Mouse (Mus musculus): ENCODE results near the gene Adgre5. TPM values are rescaled to one million over a fixed set of nuclear protein-coding genes. Genes with fewer than 3 reads are reported as not detected.

The Adgre5 gene
- polyA plus RNA-seq (2015; fragmentation: Nextera tagmentation; extraction: Ambion mirVana), result 25.0 and 28.4 TPM in 2 replicates

DNA sequence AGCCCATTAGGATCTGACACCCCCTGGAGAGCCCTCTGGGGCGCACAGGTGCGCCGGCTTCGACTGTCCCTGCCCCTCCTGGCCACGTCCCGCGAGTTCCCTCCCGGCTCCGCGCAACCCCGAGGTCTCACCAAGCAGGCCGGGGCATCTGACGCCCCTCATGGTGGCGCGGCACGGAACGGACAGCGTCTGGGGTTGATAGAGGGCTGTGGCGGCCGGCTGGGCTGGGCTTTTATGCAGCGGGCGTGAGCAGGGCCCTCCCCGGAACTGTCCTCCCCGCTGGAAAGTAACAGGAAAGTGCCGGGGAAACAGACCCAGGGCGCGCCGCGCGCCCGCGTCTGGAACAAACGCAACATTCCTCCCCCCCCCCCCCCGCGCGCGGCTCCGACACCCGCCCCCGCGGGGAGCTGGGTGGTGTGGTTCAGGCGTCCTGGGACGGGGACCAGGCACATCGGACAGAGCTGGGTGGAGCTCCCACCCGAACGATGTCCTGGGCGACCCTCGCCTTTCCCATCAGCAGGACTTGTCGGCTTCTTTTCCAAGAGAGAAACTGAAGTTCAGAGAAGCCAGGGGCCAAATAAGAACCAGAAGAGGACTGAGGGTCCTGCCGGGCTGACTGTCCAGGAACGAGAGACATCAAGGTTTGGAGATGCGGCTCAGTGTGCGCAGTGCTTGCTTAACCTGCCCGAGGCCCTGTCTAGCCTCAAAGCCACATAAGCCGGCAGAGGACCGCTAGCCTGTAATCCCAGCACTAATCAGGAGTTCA lies at the start of gene Adgre5:
Gene Adgre5, minus strand, starts transcription at position 351 of the 766 bp plus-strand sequence.
- H3K4me3 ChIP-seq, result peak within 1 kb of the TSS; percentile 76
- peak within 1 kb of the TSS; percentile 95 for H3K4me2 ChIP-seq
- no peaks in the 10 kb centered on the region for H3K27me3 ChIP-seq (replicated peaks)
- H3K36me3 ChIP-seq, result peaks cover 3% of the 10 kb centered on the region; the same call in 1 of the 2 replicates
- H3K9me3 ChIP-seq, result no peaks in the 10 kb centered on the region
- peaks cover 42% of the 10 kb centered on the region for H3K4me1 ChIP-seq
- 1% methylated on average over 46 of the region's 56 CpGs for WGBS
- H3K9ac ChIP-seq, result peak within 1 kb of the TSS; percentile 91
- H3K27ac ChIP-seq (replicated peaks), result peak within 1 kb of the TSS; percentile 79
- peak; percentile 59; the same call in 1 of the 2 replicates for ATAC-seq (ENCODE audit: extremely low read depth, insufficient number of reproducible peaks, low FRiP score, low TSS enrichment)

DNA sequence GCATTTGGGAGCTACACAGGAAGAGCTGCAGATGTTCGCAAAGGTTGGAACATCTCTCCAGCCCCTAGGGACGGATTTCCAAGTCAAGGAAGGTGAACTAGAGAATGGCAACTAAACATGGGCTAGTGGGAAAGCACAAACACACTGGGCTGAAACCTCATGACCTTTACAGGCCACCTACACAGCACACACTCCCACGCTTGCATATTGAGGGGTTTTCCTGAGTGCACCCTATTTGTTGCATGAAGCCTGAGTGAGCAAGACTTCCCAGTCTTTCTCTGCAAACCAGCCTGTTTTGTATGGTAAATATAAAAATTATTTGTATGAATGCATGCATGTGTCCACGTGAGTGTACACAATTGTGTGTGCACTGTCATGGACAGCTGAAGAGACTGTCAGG lies 48.7 kb upstream of the Adgre5 start:
- ATAC-seq (ENCODE audit: extremely low read depth, insufficient number of reproducible peaks, low FRiP score, low TSS enrichment), result no peak
- Histone ChIP-seq H3K4me2 (no peak overlapping the region), H3K9ac (no peak overlapping the region), H3K4me1 (no peaks in the 10 kb centered on the region), H3K27me3 (replicated peaks) (peaks cover 9% of the 10 kb centered on the region; the same call in 1 of the 2 replicates), H3K36me3 (no peaks in the 10 kb centered on the region), H3K9me3 (no peaks in the 10 kb centered on the region), H3K27ac (replicated peaks) (no peak overlapping the region), H3K4me3 (no peak overlapping the region)
- 69% methylated on average over 4 of the region's 4 CpGs for WGBS

DNA sequence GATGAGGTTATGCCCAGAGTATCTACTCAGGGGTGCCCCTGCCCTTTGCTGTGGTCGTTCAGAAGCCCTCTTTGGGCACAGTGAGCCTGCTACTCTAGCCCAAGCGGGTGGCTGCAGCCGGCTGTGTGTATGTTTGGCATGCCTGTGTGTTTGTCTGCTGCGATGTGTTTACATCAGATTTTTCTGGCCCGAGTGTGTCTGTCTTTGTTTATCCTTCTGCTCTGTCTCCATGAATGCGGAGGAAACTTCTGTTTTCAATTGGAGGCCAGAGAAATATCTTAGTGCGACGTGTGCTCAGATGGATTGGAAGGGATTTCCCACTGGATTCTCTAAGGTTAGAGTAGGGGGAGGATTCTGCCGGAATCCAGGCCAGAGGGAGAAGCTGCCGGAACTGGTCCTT lies 43.9 kb upstream of the Adgre5 start:
- Histone ChIP-seq H3K9ac (no peak overlapping the region), H3K36me3 (no peaks in the 10 kb centered on the region), H3K4me3 (no peak overlapping the region), H3K27ac (replicated peaks) (no peak overlapping the region), H3K9me3 (no peaks in the 10 kb centered on the region), H3K4me2 (no peak overlapping the region), H3K4me1 (no peaks in the 10 kb centered on the region), H3K27me3 (replicated peaks) (peaks cover 17% of the 10 kb centered on the region; the same call in 1 of the 2 replicates)
- ATAC-seq (ENCODE audit: extremely low read depth, insufficient number of reproducible peaks, low FRiP score, low TSS enrichment), result no peak
- WGBS, result 61% methylated on average over 10 of the region's 10 CpGs

DNA sequence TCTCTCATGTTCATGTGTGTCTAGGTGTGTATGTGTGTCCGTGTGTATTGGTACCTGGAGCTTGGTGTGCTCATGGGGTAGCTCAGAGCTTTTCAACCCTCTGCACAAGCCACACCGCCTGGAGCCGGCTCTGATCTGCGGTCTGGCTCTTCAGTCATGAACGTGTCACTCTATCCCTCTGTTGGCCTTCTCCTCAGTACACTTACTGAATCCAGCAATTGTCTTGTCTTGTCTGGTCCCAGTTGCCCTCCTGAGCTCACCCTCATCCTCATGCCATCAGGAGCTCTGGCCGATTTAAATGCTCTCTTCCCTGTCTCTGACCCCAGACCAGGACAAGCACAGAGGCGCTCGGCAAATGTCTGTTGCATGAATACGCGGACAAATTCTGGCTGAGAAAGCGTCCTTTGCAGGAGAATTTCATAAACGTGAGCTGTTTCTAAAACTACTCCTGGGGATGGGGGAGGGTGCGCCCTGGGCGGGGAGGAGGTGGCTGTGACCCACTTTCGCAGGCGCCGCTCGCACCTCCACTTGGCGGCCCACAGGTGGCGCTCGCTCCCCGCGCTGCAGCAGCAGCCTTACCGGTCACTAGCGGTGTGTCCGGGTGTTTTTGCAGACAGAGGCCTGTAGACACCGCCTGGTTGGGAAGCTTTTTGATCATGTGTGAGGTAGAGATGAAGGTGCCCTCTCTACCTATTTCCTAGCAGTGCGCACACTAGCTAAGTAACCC lies 41.9 kb upstream of the Adgre5 start:
- no peaks in the 10 kb centered on the region for H3K36me3 ChIP-seq
- ATAC-seq (ENCODE audit: extremely low read depth, insufficient number of reproducible peaks, low FRiP score, low TSS enrichment), result no peak

DNA sequence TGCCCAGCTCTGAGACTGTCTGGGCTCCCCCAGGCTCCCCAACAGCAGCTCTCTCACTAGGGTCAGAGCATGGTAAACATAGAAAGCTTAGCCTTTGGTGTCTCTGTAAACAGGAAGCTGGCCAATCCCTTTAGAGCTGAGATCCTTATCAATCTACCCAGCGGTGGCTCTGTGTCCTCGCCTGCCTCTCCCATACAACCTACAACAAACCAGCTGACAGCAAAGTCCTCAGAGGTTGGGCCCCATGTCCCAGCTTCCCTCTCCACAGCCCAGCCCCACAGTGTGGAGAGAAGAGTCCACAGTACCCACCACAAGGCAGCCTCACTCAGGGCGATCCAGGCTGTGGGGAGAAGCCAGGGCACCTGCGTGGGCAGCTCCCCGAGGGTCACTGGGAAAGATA lies 38.5 kb upstream of the Adgre5 start:
- Histone ChIP-seq H3K4me2 (no peak overlapping the region), H3K4me1 (no peaks in the 10 kb centered on the region), H3K9me3 (no peaks in the 10 kb centered on the region), H3K4me3 (no peak overlapping the region), H3K36me3 (no peaks in the 10 kb centered on the region), H3K9ac (0 out of 2 replicates have a peak overlapping the region, but pooled peaks have one; percentile 3), H3K27ac (replicated peaks) (no peak overlapping the region), H3K27me3 (replicated peaks) (peaks cover 12% of the 10 kb centered on the region; the same call in 1 of the 2 replicates)
- 39% methylated on average over 5 of the region's 5 CpGs for WGBS
- no peak for ATAC-seq (ENCODE audit: extremely low read depth, insufficient number of reproducible peaks, low FRiP score, low TSS enrichment)

More for the DNA sequence above, 41.9 kb upstream of the Adgre5 start:
- Histone ChIP-seq H3K9ac (no peak overlapping the region), H3K4me3 (no peak overlapping the region), H3K9me3 (no peaks in the 10 kb centered on the region), H3K4me2 (peak overlapping the region; percentile 49), H3K27me3 (replicated peaks) (peaks cover 17% of the 10 kb centered on the region; the same call in 1 of the 2 replicates), H3K27ac (replicated peaks) (no peak overlapping the region), H3K4me1 (no peaks in the 10 kb centered on the region)
- WGBS, result 16% methylated on average over 28 of the region's 28 CpGs

DNA sequence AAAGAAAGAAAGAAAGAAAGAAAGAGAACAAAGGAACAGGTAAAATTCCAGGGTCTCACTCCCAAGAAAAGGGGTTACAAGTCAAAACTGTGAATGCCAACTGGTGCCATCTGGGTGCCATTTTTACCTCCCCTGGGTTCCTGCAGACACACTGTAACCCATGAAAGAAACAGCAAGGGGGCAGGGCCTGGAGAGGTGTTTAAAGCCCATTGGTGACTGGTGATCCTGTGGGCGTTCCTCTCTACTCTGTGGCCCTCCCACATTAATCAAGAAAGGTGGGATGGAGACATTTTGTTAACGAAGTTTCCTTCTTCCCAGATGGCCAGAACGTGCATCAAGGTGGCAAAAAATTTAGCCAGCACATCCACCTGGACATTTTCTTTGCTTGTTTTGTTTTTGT lies 36.9 kb upstream of the Adgre5 start:
- no peaks in the 10 kb centered on the region for H3K36me3 ChIP-seq
- no peak for ATAC-seq (ENCODE audit: extremely low read depth, insufficient number of reproducible peaks, low FRiP score, low TSS enrichment)

DNA sequence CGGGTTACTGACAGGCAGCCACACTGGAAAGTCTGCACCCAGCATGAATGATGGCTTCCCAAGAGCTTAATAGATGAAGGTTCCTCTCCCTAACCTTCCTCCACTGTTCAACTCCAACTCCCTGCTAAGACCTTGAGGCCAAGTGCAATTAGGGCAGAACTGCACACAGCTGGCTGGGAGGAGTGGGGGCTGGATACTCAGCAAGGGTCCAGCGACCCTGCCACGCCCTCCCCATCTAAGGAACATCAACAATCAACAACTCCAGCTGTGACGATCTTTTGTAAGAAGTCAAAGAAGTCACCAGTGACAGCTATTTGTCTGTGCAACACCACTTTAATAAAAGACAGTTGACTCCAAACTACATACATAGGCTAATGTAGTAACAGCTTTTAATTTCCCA lies 35.5 kb upstream of the Adgre5 start:
- no peak overlapping the region for H3K27ac ChIP-seq (replicated peaks)
- no peak for ATAC-seq (ENCODE audit: extremely low read depth, insufficient number of reproducible peaks, low FRiP score, low TSS enrichment)
- H3K4me3 ChIP-seq, result no peak overlapping the region
- WGBS, result 37% methylated on average over 4 of the region's 4 CpGs
- H3K27me3 ChIP-seq (replicated peaks), result 0 out of 2 replicates have a peak, but pooled peaks cover 5% of the 10 kb centered on the region
- no peak overlapping the region for H3K9ac ChIP-seq
- peaks cover 16% of the 10 kb centered on the region for H3K4me1 ChIP-seq
- no peaks in the 10 kb centered on the region for H3K9me3 ChIP-seq
- H3K4me2 ChIP-seq, result no peak overlapping the region
- H3K36me3 ChIP-seq, result no peaks in the 10 kb centered on the region

More for the DNA sequence above, 36.9 kb upstream of the Adgre5 start:
- Histone ChIP-seq H3K4me2 (no peak overlapping the region), H3K27me3 (replicated peaks) (0 out of 2 replicates have a peak, but pooled peaks cover 12% of the 10 kb centered on the region), H3K4me3 (no peak overlapping the region), H3K27ac (replicated peaks) (no peak overlapping the region), H3K9me3 (no peaks in the 10 kb centered on the region), H3K4me1 (peaks cover 5% of the 10 kb centered on the region), H3K9ac (no peak overlapping the region)
- 69% methylated on average over 3 of the region's 3 CpGs for WGBS

DNA sequence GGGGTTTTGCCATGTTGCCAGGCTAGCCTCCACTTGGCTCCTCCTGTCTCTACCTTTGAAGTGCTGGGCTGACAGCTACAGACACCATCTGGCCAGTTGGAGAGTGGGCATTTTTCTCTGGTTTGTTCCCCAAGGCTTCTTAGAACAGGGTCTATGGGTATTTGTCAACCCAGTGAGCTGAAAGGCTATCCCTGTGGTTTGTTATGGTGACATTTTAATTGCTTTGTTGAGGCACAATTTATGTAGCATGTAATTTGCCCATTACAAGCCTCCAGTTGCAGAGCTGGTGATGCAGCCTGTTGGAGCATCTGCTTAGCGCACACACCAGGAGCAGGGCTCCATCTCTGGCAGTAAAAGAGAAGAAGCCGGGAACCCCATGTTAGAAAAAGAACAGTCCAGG lies 33.1 kb upstream of the Adgre5 start:
- Histone ChIP-seq H3K4me2 (no peak overlapping the region), H3K27ac (replicated peaks) (no peak overlapping the region), H3K9ac (no peak overlapping the region), H3K4me3 (no peak overlapping the region), H3K36me3 (no peaks in the 10 kb centered on the region), H3K27me3 (replicated peaks) (no peaks in the 10 kb centered on the region), H3K4me1 (peaks cover 17% of the 10 kb centered on the region), H3K9me3 (no peaks in the 10 kb centered on the region)
- WGBS, result 94% methylated on average over 2 of the region's 2 CpGs
- no peak for ATAC-seq (ENCODE audit: extremely low read depth, insufficient number of reproducible peaks, low FRiP score, low TSS enrichment)

DNA sequence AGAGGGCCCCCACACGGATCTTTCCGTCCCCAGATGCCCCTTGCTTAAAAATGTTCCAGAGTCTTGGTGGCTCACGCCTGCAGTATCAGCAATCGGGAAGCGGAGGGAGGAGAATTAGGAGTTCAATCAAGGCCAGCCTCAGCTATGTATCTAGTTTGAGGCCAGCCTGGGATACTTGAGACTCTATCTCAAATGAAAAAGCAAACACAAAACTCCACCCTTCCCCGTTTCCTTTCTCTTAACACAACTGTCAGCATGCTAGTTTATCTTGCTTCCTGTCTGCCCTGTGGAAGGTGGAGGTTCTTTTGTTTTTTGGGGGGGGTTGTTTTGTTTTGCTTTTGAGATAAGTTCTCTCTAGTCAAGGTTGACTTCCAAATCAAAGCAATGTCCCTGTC lies 32.3 kb upstream of the Adgre5 start:
- no peaks in the 10 kb centered on the region for H3K9me3 ChIP-seq
- H3K36me3 ChIP-seq, result no peaks in the 10 kb centered on the region
- H3K27me3 ChIP-seq (replicated peaks), result no peaks in the 10 kb centered on the region
- ATAC-seq (ENCODE audit: extremely low read depth, insufficient number of reproducible peaks, low FRiP score, low TSS enrichment), result no peak
- peak overlapping the region; percentile 20; the same call in 1 of the 2 replicates for H3K27ac ChIP-seq (replicated peaks)
- H3K4me1 ChIP-seq, result peaks cover 21% of the 10 kb centered on the region
- H3K4me2 ChIP-seq, result peak overlapping the region; percentile 80
- WGBS, result 21% methylated on average over 6 of the region's 6 CpGs
- peak overlapping the region; percentile 78 for H3K9ac ChIP-seq
- H3K4me3 ChIP-seq, result peak overlapping the region; percentile 54

DNA sequence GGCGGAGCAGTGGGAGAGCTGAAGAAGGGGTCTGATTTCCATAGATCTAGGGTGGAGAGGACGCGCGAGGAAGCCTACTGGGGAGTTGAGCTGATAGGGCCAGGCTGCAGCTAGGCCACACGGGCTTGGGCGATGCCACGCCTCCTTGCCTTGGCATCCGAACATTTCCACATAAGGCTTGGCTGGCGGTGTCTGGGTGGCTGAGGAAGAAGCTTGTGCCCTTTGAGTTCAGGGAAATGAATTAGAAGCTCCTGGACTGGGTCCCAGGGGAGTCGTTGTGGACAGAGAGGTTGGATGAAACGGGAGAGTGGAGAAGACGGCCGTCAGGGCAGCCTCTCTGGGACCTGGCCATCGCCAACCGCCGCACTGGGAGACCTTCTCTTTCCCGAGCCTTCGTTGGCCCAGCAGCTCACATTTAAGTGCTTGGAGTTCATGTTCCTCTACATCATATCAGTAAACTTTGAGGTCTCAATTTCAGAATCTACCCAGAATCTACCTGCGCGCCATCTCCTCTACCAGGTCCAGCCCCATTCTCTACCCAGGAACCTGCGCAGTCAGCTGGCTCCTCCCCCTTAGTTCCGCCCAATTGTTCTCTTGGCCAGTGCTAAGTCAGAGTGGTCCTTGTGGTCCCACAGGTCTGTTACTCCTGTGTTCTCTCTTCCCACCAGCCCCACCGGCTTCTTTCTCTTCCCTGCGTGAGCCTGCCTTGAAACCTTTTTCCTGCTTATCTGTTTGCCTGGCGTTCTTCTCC lies 31.8 kb upstream of the Adgre5 start:
- 0 out of 2 replicates have a peak, but pooled peaks have one; percentile 39 for ATAC-seq (ENCODE audit: extremely low read depth, insufficient number of reproducible peaks, low FRiP score, low TSS enrichment)
- H3K4me2 ChIP-seq, result peak overlapping the region; percentile 80
- H3K36me3 ChIP-seq, result no peaks in the 10 kb centered on the region
- no peaks in the 10 kb centered on the region for H3K9me3 ChIP-seq
- peaks cover 22% of the 10 kb centered on the region for H3K4me1 ChIP-seq
- H3K27ac ChIP-seq (replicated peaks), result peak overlapping the region; percentile 20; the same call in 1 of the 2 replicates
- H3K27me3 ChIP-seq (replicated peaks), result no peaks in the 10 kb centered on the region
- peak overlapping the region; percentile 78 for H3K9ac ChIP-seq
- 3% methylated on average over 25 of the region's 25 CpGs for WGBS
- H3K4me3 ChIP-seq, result peak overlapping the region; percentile 54

DNA sequence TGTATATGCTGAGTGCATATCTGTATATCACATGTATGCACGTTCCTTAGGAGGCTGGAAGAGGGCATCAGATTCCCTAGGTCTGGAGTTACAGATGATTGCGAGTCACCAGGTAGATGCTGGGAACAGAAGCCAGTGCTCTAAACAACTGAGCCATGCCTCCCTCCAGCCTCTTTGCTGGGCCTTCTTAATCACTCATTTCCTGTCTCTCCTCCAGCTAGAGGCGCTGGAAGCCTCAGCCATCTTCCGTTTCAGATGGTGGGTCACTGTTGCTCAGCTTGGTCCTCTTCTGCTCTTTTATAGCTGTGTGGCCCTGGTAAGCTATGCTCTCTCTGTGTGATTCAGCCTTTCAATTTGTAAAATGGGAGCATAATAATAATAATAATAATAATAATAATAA lies 30.7 kb upstream of the Adgre5 start:
- H3K9ac ChIP-seq, result no peak overlapping the region
- no peaks in the 10 kb centered on the region for H3K36me3 ChIP-seq
- H3K4me1 ChIP-seq, result peaks cover 22% of the 10 kb centered on the region
- H3K4me3 ChIP-seq, result no peak overlapping the region
- no peak overlapping the region for H3K27ac ChIP-seq (replicated peaks)
- H3K9me3 ChIP-seq, result peaks cover 4% of the 10 kb centered on the region; the same call in 1 of the 2 replicates
- H3K27me3 ChIP-seq (replicated peaks), result no peaks in the 10 kb centered on the region
- no peak for ATAC-seq (ENCODE audit: extremely low read depth, insufficient number of reproducible peaks, low FRiP score, low TSS enrichment)
- WGBS, result 40% methylated on average over 4 of the region's 4 CpGs
- no peak overlapping the region for H3K4me2 ChIP-seq
